Mouse (Mus musculus): ENCODE data around the gene Xxylt1.

- TF ChIP-seq GATA1 (IDR thresholded peaks at IDR 0.05; ENCODE audit: borderline replicate concordance, low read length), result no peak
- no peak for TF ChIP-seq FLI1 (IDR thresholded peaks at IDR 0.05; ENCODE audit: low read length)
These were observed 83.2 kb downstream of the Xxylt1 start for GRCm38 (mm10) chr16:30998048-30998447.

Measured in megakaryocyte, embryonic 14.5 days (primary cell).